Mouse (Mus musculus): ENCODE results near the gene Stard3.

GRCm38 (mm10) chr11:98428436-98428835 lies 70.3 kb downstream of the Stard3 start:
- TF ChIP-seq E2F4 (IDR thresholded peaks at IDR 0.05; ENCODE audit: borderline replicate concordance, low read depth, low read length): no peak
- no peak for TF ChIP-seq POLR2A (IDR thresholded peaks at IDR 0.05; ENCODE audit: control insufficient read depth in 1 of 2, insufficient read depth in 1 of 2, low read depth in 1 of 2, low read length in 2 of 2, poor library complexity in 1 of 2)
- no peak for TF ChIP-seq CTCF (IDR thresholded peaks at IDR 0.05 in 2 of 3, conservative IDR thresholded peaks at IDR 0.05 in 1 of 3; ENCODE audit: control insufficient read depth in 1 of 3, insufficient read depth in 1 of 3, low read depth in 2 of 3, low read length in 3 of 3, poor library complexity in 1 of 3, severe bottlenecking in 1 of 3)
